Mouse (Mus musculus): ENCODE results near the gene Abca15.
"Not testable (repeated sequence)": the region's sequence is repeated elsewhere in the genome, so short reads cannot be mapped to it uniquely, and the experiment has no call there.

The Abca15 gene

GRCm38 (mm10) chr7:120328087-120328793 lies at the start of gene Abca15:
Gene Abca15, plus strand, starts transcription at chr7:120328670.
- DNase-seq, result peak; percentile 71 to 89

- peak; percentile 42 to 44 for DNase-seq
Measured at GRCm38 (mm10) chr7:120285286-120285685, 43.2 kb upstream of the Abca15 start.

- no peak for DNase-seq
Measured at GRCm38 (mm10) chr7:120316086-120316485, 12.4 kb upstream of the Abca15 start.

DNA sequence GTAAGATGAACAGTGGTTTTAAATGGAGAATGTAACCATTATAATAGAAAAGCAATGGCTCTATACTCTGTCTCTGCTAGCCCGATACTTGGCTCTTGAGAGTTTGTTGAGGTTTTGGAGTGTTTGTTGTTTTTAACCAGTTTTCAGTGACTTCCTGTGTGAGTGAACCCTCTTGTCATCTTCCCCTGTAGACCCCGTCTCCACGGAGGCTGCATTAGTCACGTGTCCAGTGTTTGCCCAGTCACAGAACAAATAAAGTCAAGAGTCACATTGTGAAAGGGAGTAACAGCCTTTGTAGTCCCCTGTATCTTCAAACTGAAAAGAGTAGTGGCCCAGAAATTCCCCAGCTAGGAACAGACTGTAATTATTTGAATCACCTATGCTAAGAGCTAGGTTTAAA lies 5.5 kb upstream of the Abca15 start:
- no peak for DNase-seq

GRCm38 (mm10) chr7:120325911-120326310 lies 2.6 kb upstream of the Abca15 start:
- not testable (repeated sequence) for DNase-seq

DNA sequence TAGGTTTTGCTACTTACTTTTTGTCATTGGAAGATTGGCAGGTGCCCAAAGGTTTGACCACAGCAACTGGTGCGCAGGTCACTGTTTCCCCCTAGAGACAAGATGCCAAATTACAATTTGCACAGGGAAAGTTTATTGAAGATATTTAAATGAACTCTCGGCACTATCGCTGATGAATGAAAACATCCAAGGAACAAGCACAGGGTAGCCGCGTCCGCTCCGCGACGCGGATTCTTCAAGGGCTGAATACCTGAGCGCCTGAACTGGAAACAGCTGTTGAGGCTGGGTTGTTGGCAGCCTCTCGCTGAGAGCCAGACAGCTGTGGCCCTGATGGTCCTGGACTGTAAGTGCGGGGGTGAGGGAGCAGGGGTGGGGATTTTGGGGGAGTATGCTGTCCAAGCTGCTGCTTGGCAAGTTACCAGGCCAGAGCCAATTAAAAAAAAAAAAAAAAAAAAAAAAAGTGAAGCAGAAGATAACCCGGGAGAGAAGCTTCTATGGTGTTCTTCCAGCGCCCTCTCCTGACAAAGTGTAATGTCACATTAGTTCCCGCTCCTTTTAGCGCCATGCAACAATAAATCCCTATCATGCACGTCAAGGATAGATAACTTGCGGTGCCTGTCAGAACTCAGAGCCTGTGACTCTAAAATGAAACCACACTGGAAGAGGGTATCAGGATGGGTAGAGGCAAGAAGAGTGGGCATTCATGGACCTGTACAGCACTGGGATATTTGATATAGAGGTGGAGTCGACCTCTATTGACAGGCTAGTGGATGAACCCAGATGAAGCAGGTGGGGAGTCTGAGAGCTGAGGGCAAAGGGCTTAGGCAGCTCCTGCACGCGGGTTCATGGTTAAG lies 1.0 kb upstream of the Abca15 start:
- DNase-seq, result peak; percentile 31 to 53

DNA sequence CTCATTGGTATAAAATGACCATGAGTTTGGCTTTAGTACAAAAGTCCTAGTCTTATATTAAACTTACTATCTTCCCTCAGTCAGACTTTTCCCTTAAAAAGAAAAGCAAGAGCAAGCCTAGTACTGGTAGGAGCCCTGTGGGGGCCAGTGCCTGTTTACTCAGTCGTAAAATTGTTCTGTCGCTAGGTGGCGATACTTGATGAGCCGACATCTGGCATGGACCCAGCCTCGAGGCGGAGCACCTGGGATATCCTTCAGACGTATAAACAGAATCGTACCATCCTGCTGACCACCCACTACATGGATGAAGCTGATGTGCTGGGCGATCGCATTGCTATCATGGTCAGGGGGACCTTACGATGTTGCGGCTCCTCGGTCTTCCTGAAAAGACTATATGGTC lies 32.7 kb downstream of the Abca15 start:
- peak in 1 of 2 experiments; percentile 7 for DNase-seq

DNA sequence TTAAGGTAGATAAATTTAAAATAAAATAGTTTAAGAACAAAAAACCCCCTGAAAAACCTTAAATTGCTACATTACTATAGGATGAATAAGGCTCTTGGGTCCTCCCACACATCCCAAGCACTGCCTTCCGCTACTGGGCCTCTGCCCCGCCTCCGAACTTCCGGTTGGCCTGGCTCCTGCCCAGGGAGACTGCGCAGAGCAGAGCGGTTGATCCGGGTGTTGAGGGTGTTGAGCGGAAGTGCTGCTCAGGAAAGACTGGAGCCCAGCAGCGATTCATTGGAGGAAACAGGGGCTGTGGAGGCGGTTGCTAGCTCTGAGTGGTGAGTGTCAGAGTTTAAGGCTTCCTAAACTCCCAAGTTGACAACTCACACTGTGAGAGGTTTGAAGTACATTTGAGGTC lies 81.0 kb downstream of the Abca15 start, which contains the start of gene Abca16:
TSS of gene Abca16 (plus strand) at position 201 of the 400 bp plus-strand sequence.
- DNase-seq, result no peak

DNA sequence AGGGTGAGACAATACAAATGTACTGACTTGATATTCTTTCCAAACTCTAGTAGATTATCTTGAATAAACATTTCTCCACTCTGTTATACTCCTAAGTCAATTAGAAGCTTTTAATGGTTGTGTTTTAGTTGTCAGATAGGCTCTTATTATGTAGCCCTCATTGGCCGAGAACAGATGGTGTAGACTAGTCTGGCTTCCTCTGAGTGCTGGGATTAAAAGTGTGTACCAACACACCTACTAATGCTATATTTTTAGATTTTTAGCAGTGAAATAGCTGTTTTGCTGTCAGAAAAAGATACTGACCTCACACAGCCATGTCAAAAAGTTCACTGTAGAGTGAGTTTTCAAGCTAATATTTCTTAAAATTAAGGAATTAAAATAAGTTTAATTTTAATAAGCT lies 83.9 kb downstream of the Abca15 start:
- DNase-seq, result no peak

- peak in 1 of 2 experiments; percentile 45 for DNase-seq
Measured at GRCm38 (mm10) chr7:120426625-120427024, 98.2 kb downstream of the Abca15 start.

GRCm38 (mm10) chr7:120431464-120431863 lies 103.0 kb downstream of the Abca15 start:
- DNase-seq, result no peak

All from kidney, postnatal 36 days (tissue).